Mouse (Mus musculus) retina, postnatal 1 day (tissue): ENCODE results near the gene Ier2.
A peak's percentile ranks its signal among the peaks of the same experiment; 100 is the strongest.
"Not testable (repeated sequence)": the region's sequence is repeated elsewhere in the genome, so short reads cannot be mapped to it uniquely, and the experiment has no call there.

Experiments used
- DNase-seq: peaks from one replicate; pipeline ENCODE4 v3.0.0-alpha.2; 2012

Ier2 gene

GRCm38 (mm10) chr8:84637946-84638554 lies 24.6 kb downstream of the Ier2 start:
- DNase-seq, result no peak

- no peak for DNase-seq
Observed at GRCm38 (mm10) chr8:84636051-84636691, 26.5 kb downstream of the Ier2 start.

GRCm38 (mm10) chr8:84635397-84636050 lies 27.1 kb downstream of the Ier2 start:
- DNase-seq, result no peak

- DNase-seq, result peak; percentile 79
Observed at GRCm38 (mm10) chr8:84634849-84635304, 27.8 kb downstream of the Ier2 start.

GRCm38 (mm10) chr8:84633841-84634584 lies 28.6 kb downstream of the Ier2 start:
- DNase-seq, result no peak

- DNase-seq, result no peak
Observed at GRCm38 (mm10) chr8:84631813-84632212, 30.8 kb downstream of the Ier2 start.

- no peak for DNase-seq
Observed at GRCm38 (mm10) chr8:84630145-84630544, 32.5 kb downstream of the Ier2 start.

- no peak for DNase-seq
Observed at GRCm38 (mm10) chr8:84629586-84629985, 33.1 kb downstream of the Ier2 start.

- not testable (repeated sequence) for DNase-seq
Observed at GRCm38 (mm10) chr8:84623425-84623824, 39.2 kb downstream of the Ier2 start.

GRCm38 (mm10) chr8:84621102-84621625 lies 41.5 kb downstream of the Ier2 start:
- no peak for DNase-seq

- DNase-seq, result no peak
Observed at GRCm38 (mm10) chr8:84617005-84617404, 45.6 kb downstream of the Ier2 start.

- no peak for DNase-seq
Observed at GRCm38 (mm10) chr8:84615666-84616485, 46.8 kb downstream of the Ier2 start.

- DNase-seq, result peak; percentile 74
Observed at GRCm38 (mm10) chr8:84614512-84615223, 48.0 kb downstream of the Ier2 start.
